Mouse (Mus musculus) erythroblast, embryonic 14.5 days (primary cell): ENCODE results near the gene Cdan1.

Source experiments
- GATA1 ChIP-seq: IDR thresholded peaks from 2 replicates; pipeline ENCODE4 v1.6.1; 2012; ENCODE audit warnings: low read length, inconsistent platforms, mixed read lengths
- TAL1 ChIP-seq: IDR thresholded peaks from 3 replicates; pipeline ENCODE4 v1.6.1; 2012; ENCODE audit warnings: low read length, inconsistent platforms, mixed read lengths

DNA sequence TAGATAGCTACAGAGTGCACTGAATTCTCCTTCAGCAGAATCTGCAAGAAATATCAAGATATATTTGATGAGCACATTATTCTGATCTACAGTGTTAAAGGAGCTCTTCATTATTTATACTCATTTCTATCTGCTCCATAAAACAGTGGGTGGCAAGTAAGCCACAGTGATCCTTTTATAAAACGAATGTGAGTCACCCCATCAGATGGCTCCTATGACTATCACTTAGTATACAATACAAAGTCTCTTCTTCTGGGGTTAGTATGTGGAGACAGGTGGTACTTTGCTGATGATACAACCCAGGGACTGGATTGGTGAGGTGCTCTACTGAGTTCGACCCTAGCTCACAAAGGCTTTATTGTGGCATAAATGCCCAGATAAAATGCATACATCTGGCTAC is 23.3 kb upstream of the Cdan1 start:
- TF ChIP-seq GATA1 (no peak), TAL1 (no peak)
